Mouse (Mus musculus) forebrain, embryonic 14.5 days (tissue): ENCODE results near the gene Sod1. TPM values are rescaled to one million over a fixed set of nuclear protein-coding genes. Genes with fewer than 3 reads are reported as not detected.
"Not testable (repeated sequence)": the region's sequence is repeated elsewhere in the genome, so short reads cannot be mapped to it uniquely, and the experiment has no call there.

Experiments
- ATAC-seq: fragments of 200-750 bp; cut with Nextera tagmentation; 2 replicates; pipeline ENCODE4 v1.8.0; 2017; ENCODE audit warnings: mild to moderate bottlenecking, moderate library complexity
- DNase-seq: peaks from one replicate; pipeline ENCODE4 v3.0.0-alpha.2; 2015; ENCODE audit warnings: low spot score
- H3K27ac ChIP-seq: fragments of 300-500 bp; sonication (generic); 2 replicates; pipeline ENCODE4 v1.5.1; 2014; ENCODE audit warnings: low read depth, mild to moderate bottlenecking, control low read depth, low read length, moderate library complexity
- H3K27me3 ChIP-seq: fragments of 300-500 bp; sonication (generic); replicated peaks from 2 replicates; pipeline ENCODE4 v1.6.1; 2014; ENCODE audit warnings: low read length, control low read depth, mixed read lengths; ENCODE audit not compliant: control insufficient read depth, insufficient read depth
- H3K36me3 ChIP-seq: fragments of 300-500 bp; sonication (generic); 2 replicates; pipeline ENCODE4 v1.6.1; 2014; ENCODE audit warnings: low read length, control low read depth; ENCODE audit not compliant: control insufficient read depth, insufficient read depth
- H3K4me1 ChIP-seq: fragments of 300-500 bp; sonication (generic); 2 replicates; pipeline ENCODE4 v1.6.1; 2014; ENCODE audit warnings: antibody characterized with exemption, low read length, control low read depth; ENCODE audit not compliant: control insufficient read depth, insufficient read depth
- H3K4me2 ChIP-seq: fragments of 300-500 bp; sonication (generic); 2 replicates; pipeline ENCODE4 v1.6.1; 2014; ENCODE audit warnings: mild to moderate bottlenecking, control low read depth, low read length
- H3K4me3 ChIP-seq: fragments of 300-500 bp; sonication (generic); 2 replicates; pipeline ENCODE4 v1.5.1; 2014; ENCODE audit warnings: low read depth, low read length, control low read depth
- H3K9ac ChIP-seq: fragments of 300-500 bp; sonication (generic); 2 replicates; pipeline ENCODE4 v1.6.1; 2014; ENCODE audit warnings: mild to moderate bottlenecking, low read length, control low read depth, moderate library complexity
- H3K9me3 ChIP-seq: fragments of 300-500 bp; sonication (generic); replicated peaks from 2 replicates; pipeline ENCODE4 v1.6.1; 2016; ENCODE audit warnings: low read length, control low read depth, mixed read lengths; ENCODE audit not compliant: control insufficient read depth
- WGBS: fragments of 180-500 bp; shearing (Covaris S2); extraction: QIAGEN DNeasy Blood & Tissue Kit; methylation state at CpG from one replicate; pipeline ENCODE4 v1.1.7; 2014; 5-methylcytosine and 5-hydroxymethylcytosine counted together
- polyA plus RNA-seq: library from polyadenylated mRNA; unstranded; fragments of >200 nt; fragmentation: Nextera tagmentation; extraction: Ambion mirVana; gene quantifications from 2 replicates; pipeline ENCODE4 v1.2.1, GENCODE M21; 2014

Gene Sod1
- polyA plus RNA-seq, 1 experiment from 2014 or later = 1,044 TPM

DNA sequence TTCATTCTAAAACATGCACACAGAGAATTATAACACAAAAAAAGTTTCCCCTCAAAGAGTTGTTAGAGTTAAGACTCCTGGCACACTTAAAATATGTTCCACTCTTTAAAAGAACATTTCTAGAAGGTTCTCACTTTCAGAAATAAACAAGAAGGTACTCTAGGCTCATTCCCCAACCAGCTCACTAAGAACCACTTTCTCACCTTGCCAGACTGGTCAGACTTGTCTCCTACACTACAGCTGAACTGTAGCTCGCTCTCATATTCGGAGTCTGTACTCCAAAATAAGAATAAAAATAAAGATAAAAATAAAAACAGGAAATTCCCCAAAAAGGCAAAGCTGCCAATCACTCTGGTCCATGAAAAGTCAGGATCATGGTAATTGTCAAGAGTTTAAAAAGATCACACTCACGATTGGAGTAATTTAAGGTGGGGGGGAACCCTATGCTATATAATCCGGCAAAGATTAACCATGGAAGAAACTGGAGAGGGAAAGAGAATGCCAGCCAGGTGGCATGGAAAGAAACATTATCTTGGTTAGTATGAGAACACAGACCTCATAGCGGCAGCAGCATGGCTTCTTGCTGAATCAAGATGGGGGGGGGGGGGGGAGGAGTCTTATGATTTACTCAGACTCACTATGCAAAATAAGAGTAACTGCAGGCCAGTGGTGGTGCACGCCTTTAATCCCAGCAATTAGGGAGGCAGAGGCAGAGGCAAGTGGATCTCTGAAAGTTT lies 17.2 kb upstream of the Sod1 start:
- Histone ChIP-seq H3K9me3 (no peaks in the 10 kb centered on the region), H3K4me1 (no peaks in the 10 kb centered on the region), H3K4me2 (no peak overlapping the region), H3K36me3 (no peaks in the 10 kb centered on the region), H3K27me3 (no peaks in the 10 kb centered on the region), H3K9ac (no peak overlapping the region), H3K27ac (no peak overlapping the region), H3K4me3 (no peak overlapping the region)
- DNase-seq (no peak), ATAC-seq (no peak)
- 84% methylated on average over 6 of the region's 6 CpGs for WGBS

DNA sequence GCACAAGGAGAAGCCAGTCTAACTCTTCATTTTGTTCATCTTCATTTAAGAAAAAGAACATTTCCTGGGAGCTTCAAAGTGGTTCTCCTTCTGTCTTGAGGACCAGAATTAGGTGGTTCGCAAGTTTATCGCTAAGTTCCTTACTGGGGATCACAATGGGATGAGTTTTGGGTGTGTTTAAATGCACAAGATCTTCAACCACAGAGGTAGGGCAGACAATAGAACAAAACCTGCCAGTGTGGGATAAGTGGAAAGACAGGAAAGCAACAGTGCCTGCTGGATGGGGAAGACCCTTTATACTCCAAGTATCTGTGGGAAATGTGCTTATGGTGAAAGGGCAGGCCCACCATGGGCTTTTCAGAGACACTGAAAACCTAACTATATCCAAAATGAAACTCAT lies 15.7 kb upstream of the Sod1 start:
- whole genome bisulfite sequencing = 97% methylated on average over 2 of the region's 2 CpGs
- no peak for ATAC-seq
- Histone ChIP-seq H3K9ac (no peak overlapping the region), H3K27ac (no peak overlapping the region), H3K27me3 (no peaks in the 10 kb centered on the region), H3K4me2 (no peak overlapping the region), H3K4me3 (no peak overlapping the region), H3K36me3 (no peaks in the 10 kb centered on the region), H3K9me3 (no peaks in the 10 kb centered on the region), H3K4me1 (no peaks in the 10 kb centered on the region)
- no peak for DNase-seq

DNA sequence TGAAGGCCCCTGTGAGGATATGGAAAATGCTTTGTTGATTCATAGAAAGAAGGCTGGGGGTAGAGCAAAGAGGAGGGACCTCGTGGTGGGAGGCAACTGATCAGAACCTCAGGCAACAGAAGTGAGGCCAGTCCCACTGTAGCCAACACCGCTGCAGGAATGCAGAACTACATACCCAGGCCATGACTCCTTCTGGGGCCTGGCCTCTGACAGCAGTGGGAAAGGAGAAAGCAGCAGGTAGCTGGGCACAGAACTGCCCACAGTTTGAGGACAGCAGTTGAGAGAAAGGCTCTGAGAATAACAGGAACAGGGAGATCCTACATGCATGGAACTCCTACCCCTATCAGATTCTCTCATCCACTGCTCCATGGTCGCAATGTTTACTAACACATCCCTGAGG lies 11.6 kb upstream of the Sod1 start:
- no peak overlapping the region for H3K9ac ChIP-seq
- DNase-seq (no peak), ATAC-seq (no peak)
- H3K36me3 ChIP-seq = no peaks in the 10 kb centered on the region
- H3K9me3 ChIP-seq = no peaks in the 10 kb centered on the region
- no peak overlapping the region for H3K4me3 ChIP-seq
- no peaks in the 10 kb centered on the region for H3K4me1 ChIP-seq
- H3K27me3 ChIP-seq = no peaks in the 10 kb centered on the region
- WGBS = 73% methylated on average over 3 of the region's 3 CpGs
- no peak overlapping the region for H3K27ac ChIP-seq
- no peak overlapping the region for H3K4me2 ChIP-seq

DNA sequence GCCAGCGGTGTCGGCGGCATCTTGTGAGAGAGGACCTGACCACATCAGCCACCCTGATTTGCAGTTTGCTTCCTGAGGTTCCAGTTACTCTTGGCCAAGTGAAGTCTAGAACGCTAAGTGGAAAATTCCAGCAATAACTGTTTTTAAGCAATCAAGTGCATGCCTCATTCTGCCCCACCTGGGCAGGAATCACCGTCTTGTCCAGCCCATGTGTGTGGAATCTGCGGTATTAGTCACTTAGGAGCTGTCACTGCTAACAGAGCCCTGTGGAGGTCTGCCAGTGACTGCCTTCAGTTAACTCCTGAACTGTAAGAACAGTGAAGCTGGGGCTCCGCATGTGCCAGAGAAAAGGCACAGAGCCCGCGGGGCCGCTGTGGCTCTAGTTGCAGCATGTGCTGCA lies 9.8 kb upstream of the Sod1 start:
- WGBS = 92% methylated on average over 10 of the region's 10 CpGs
- Histone ChIP-seq H3K4me3 (no peak overlapping the region), H3K4me1 (no peaks in the 10 kb centered on the region), H3K36me3 (no peaks in the 10 kb centered on the region), H3K9me3 (no peaks in the 10 kb centered on the region), H3K9ac (no peak overlapping the region), H3K4me2 (no peak overlapping the region), H3K27me3 (no peaks in the 10 kb centered on the region), H3K27ac (no peak overlapping the region)
- ATAC-seq (no peak), DNase-seq (no peak)

DNA sequence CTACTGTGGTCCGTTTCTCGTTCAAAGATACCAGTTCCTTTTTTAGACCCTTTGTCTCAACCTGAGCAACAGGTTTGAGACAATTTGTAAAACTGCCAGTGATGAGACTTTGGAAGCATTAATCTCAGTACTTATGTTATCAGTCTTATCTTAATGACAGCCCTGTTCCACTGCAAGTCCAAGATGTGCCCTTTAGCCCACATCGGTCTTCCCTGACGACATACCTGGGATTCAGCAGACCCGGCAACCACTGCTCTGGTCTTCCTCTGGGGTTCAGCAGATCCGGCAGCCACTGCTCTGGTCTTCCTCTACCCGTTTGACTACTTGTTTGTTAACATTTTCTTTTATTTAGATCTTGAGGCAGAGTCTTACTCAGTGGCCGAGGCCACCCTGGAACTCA lies 8.8 kb upstream of the Sod1 start:
- no peak overlapping the region for H3K9ac ChIP-seq
- H3K27ac ChIP-seq = no peak overlapping the region
- H3K9me3 ChIP-seq = no peaks in the 10 kb centered on the region
- ATAC-seq (no peak), DNase-seq (no peak)
- WGBS = 88% methylated on average over 8 of the region's 8 CpGs
- no peaks in the 10 kb centered on the region for H3K36me3 ChIP-seq
- H3K4me2 ChIP-seq = no peak overlapping the region
- H3K4me1 ChIP-seq = no peaks in the 10 kb centered on the region
- H3K27me3 ChIP-seq = no peaks in the 10 kb centered on the region
- H3K4me3 ChIP-seq = no peak overlapping the region

DNA sequence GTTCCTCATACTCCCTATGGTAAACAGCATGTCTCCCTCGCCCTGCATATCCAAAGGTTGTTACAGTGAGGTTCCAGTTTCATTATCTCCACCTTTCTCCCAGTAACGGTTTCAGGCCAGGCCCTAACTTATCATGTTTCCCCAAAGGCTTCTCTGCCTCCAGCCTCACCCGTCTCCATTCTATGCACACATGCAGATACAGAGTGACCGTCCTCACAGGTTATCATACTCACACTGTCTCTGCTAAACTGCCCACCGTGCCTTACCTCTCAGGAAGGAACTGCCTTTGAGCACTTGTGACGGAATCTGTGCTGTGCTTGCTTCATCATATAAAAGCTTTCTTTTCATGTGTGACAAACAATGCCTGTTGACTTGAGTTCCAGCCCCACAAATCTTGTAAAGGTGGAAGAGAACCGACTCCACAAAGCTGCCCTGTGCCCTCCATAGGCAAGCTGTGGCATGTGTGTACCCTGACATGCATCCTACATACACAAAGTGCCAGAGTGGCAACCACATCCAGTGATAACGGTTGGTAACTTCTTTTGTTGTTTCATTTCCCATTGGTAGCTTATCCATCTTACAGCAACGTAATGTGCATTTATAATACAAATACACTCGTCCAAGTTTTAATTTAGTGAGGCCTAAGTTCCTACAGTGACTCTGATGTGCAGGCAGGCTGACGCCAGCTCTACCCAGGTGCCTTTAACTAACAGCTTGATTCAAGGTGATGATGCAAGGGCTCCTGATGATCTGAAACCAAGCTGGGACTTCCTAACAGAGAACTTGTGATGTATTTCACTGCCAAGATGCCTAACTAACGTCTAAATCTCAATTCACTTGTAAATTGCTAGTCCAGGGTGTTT lies 6.8 kb upstream of the Sod1 start:
- H3K4me3 ChIP-seq = no peak overlapping the region
- H3K27me3 ChIP-seq = no peaks in the 10 kb centered on the region
- H3K9me3 ChIP-seq = no peaks in the 10 kb centered on the region
- H3K9ac ChIP-seq = no peak overlapping the region
- H3K4me1 ChIP-seq = no peaks in the 10 kb centered on the region
- no peaks in the 10 kb centered on the region for H3K36me3 ChIP-seq
- H3K4me2 ChIP-seq = no peak overlapping the region
- DNase-seq (no peak), ATAC-seq (no peak)
- no peak overlapping the region for H3K27ac ChIP-seq
- 81% methylated on average over 12 of the region's 12 CpGs for WGBS

DNA sequence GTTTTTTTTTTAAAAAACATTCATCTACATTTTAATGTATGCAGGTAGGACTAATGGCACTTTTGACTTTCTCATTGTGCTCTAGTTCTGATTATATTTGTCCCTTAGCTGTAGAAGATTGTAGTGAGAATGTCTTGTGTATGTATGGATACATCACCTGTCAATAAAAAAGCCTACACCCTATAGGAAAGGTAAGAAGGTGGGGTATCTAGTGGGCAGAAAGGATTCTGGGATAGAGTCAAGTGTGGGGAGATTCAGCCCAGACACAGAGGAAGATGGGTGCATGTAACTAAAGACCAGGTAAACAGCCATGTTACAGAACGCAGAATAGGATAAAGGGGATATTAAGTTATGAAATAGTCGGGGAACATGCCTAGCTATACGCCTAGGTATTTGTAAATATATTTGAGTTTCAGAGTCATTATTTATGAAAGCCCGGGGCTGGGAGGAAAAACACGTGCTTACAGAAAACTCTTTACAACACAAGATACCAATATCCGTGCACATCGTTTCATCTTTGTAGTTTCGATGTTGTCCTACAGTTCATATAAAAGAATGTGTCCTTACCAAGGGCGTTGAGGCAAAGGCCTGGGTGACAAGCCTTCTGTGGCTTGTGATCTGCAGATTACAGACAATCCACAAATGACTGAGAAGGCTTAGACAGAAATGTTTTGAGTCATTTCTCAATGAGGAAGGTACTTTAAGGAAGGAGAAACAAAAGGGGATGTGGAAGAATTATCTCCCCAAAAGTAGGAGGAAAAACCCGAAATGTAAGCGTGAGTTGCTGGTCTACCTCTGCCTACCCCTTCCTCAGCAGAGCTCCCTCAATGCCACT lies 5.6 kb upstream of the Sod1 start:
- H3K27ac ChIP-seq = no peak overlapping the region
- ATAC-seq = no peak
- WGBS = 91% methylated on average over 11 of the region's 11 CpGs
- no peak overlapping the region for H3K4me3 ChIP-seq
- DNase-seq = no peak
- H3K36me3 ChIP-seq = no peaks in the 10 kb centered on the region
- no peak overlapping the region for H3K9ac ChIP-seq
- H3K4me2 ChIP-seq = no peak overlapping the region
- H3K27me3 ChIP-seq = no peaks in the 10 kb centered on the region
- no peaks in the 10 kb centered on the region for H3K9me3 ChIP-seq
- no peaks in the 10 kb centered on the region for H3K4me1 ChIP-seq

DNA sequence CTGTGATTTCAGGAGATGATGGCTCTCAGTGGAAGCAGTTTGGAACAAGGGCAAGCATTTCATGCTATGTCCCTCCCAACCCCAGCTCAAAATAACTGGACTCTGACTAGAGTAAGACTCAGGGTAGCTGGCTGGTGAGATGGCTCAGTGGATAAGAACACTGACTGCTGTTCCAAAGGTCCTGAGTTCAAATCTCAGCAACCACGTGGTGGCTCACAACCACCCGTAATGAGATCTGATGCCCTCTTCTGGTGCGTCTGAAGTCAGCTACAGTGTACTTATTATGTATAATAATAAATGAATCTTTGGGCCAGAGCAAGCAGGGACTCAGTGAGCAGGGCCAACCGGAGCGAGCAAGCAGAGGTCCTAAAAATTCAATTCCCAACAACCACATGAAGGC lies 4.7 kb upstream of the Sod1 start:
- H3K36me3 ChIP-seq, H3K27me3 ChIP-seq, H3K4me1 ChIP-seq, DNase-seq, H3K4me2 ChIP-seq, H3K9ac ChIP-seq, H3K27ac ChIP-seq, ATAC-seq, H3K9me3 ChIP-seq, H3K4me3 ChIP-seq: not testable (repeated sequence)
- WGBS = 92% methylated on average over 5 of the region's 5 CpGs
